Comparison of ENCODE assay signal across 21 mouse cellular contexts in the genomic region with DNA sequence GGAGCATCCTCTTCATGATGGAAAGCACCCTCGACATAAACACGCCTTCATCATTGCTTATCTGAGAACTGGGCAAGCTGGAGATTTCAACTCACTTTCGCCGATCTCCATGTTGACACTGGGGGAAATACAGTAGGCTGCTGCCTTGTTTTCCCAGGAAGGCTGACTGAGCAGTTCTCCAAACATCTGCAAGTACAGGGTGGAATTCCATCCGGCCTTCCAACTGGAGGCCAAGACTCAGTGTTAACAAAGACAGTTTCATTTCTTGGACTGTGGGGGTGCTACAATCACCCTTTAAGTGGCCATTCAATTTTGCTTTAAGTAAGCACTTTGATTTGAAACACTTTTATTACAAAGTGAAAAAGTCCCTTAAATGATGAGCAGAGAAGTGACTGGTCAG. TPM values are rescaled to one million over a fixed set of nuclear protein-coding genes. Genes with fewer than 3 reads are reported as not detected.
A peak's percentile ranks its signal among the peaks of the same experiment; 100 is the strongest.
DNase-seq lines count a peak whose midpoint lies in the region; TF ChIP-seq lines count a peak whose summit lies in the region.
"Had no signal": no experiment of that assay in that cellular context is flagged by ENCODE, and none has a peak within 500 bp of the region (broad histone marks: within the 10 kb centered on the region; RNA-seq: fewer than 3 reads in every experiment).

No protein-coding gene starts in this region.

- TF ChIP-seq CTCF in embryonic fibroblast, embryonic 13.5 days (IDR thresholded peaks at IDR 0.05; ENCODE audit: borderline replicate concordance, insufficient read depth, low read length): no peak

- H3K27me3 ChIP-seq in myocyte (ENCODE audit: control insufficient read depth, insufficient read depth, insufficient read length): no peaks in the 10 kb centered on the region
- no peaks in the 10 kb centered on the region for H3K27me3 ChIP-seq in limb, embryonic 10.5 days (ENCODE audit: low read depth, poor library complexity, severe bottlenecking)
- H3K27me3 ChIP-seq: embryonic facial prominence, embryonic 13.5 days; embryonic facial prominence, embryonic 15.5 days; forebrain, embryonic 13.5 days; forebrain, embryonic 15.5 days; Patski had no signal

- H3K79me2 ChIP-seq in myocyte (ENCODE audit: control insufficient read depth, insufficient read depth): no peaks in the 10 kb centered on the region

- H3K9me3 ChIP-seq in limb, embryonic 10.5 days (replicated peaks): no peaks in the 10 kb centered on the region
- H3K9me3 ChIP-seq: embryonic facial prominence, embryonic 13.5 days; embryonic facial prominence, embryonic 15.5 days; forebrain, embryonic 13.5 days; forebrain, embryonic 15.5 days had no signal

- H3K36me3 ChIP-seq in myocyte (ENCODE audit: control insufficient read depth, insufficient read depth): no peaks in the 10 kb centered on the region
- H3K36me3 ChIP-seq in limb, embryonic 10.5 days: no peaks in the 10 kb centered on the region
- H3K36me3 ChIP-seq: embryonic facial prominence, embryonic 13.5 days; embryonic facial prominence, embryonic 15.5 days; forebrain, embryonic 15.5 days had no signal

- peaks cover 19% of the 10 kb centered on the region for H3K4me1 ChIP-seq in embryonic fibroblast, embryonic 13.5 days (ENCODE audit: control insufficient read depth, insufficient read depth, low read length)
- no peaks in the 10 kb centered on the region for H3K4me1 ChIP-seq in limb, embryonic 10.5 days
- H3K4me1 ChIP-seq: embryonic facial prominence, embryonic 13.5 days; embryonic facial prominence, embryonic 15.5 days; forebrain, embryonic 13.5 days; forebrain, embryonic 15.5 days had no signal

- peak; percentile 53 for DNase-seq in 3T3-L1 (ENCODE audit: low read depth, low spot score)
- DNase-seq in limb, embryonic 10.5 days (ENCODE audit: low spot score): no peak
- no peak for DNase-seq in adrenal gland, postnatal 25 days
- DNase-seq: adrenal gland, adult 8-10 months; adrenal gland, postnatal 14 days; cerebellum, adult 11 months; cerebellum, adult 18-20 months; cerebellum, adult 8-10 months; cerebellum, adult 9-11 months; cerebellum, postnatal 14 days; cerebellum, postnatal 36 days; embryo, embryonic 11 days; forebrain, postnatal 0 days had no signal

- 89% methylated on average over 5 of the region's 5 CpGs for WGBS in limb, embryonic 10.5 days

- H3K4me3 ChIP-seq in embryonic fibroblast, embryonic 13.5 days (ENCODE audit: insufficient read depth, low read length): no peak overlapping the region
- H3K4me3 ChIP-seq in myocyte: no peak overlapping the region
- H3K4me3 ChIP-seq in limb, embryonic 10.5 days: no peak overlapping the region
- H3K4me3 ChIP-seq: embryonic facial prominence, embryonic 13.5 days; embryonic facial prominence, embryonic 15.5 days; forebrain, embryonic 13.5 days; forebrain, embryonic 15.5 days had no signal

- H3K4me2 ChIP-seq in myocyte (ENCODE audit: low read depth): peak overlapping the region; percentile 55
- H3K4me2 ChIP-seq: embryonic facial prominence, embryonic 13.5 days; embryonic facial prominence, embryonic 15.5 days; forebrain, embryonic 13.5 days; forebrain, embryonic 15.5 days had no signal

- TF ChIP-seq POLR2A in embryonic fibroblast, embryonic 13.5 days (IDR thresholded peaks at IDR 0.05; ENCODE audit: low read depth, low read length): no peak
- no peak for TF ChIP-seq POLR2A in myocyte (IDR thresholded peaks at IDR 0.05; ENCODE audit: insufficient read length, low read depth)

- H3K27ac ChIP-seq in embryonic fibroblast, embryonic 13.5 days (ENCODE audit: insufficient read depth, low read length): peak overlapping the region; percentile 77
- no peak overlapping the region for H3K27ac ChIP-seq in limb, embryonic 10.5 days
- H3K27ac ChIP-seq: embryonic facial prominence, embryonic 13.5 days; embryonic facial prominence, embryonic 15.5 days; forebrain, embryonic 13.5 days; forebrain, embryonic 15.5 days had no signal

- H3ac ChIP-seq in myocyte (ENCODE audit: control insufficient read depth, insufficient read length): no peak overlapping the region

TF ChIP-seq in myocyte, 11 proteins besides CTCF, POLR2A, EP300 and RAD21:
- TF ChIP-seq MYOG (IDR thresholded peaks at IDR 0.05; ENCODE audit: control insufficient read depth in 1 of 3, insufficient read depth in 1 of 3, insufficient read length in 2 of 3, low read depth in 2 of 3) (no peak), SRF (IDR thresholded peaks at IDR 0.05; ENCODE audit: control insufficient read depth, insufficient read length, low read depth) (no peak), MYOD1 (IDR thresholded peaks at IDR 0.05; ENCODE audit: control insufficient read depth in 1 of 3, insufficient read length in 2 of 3, low read depth in 2 of 3) (no peak), USF1 (IDR thresholded peaks at IDR 0.05; ENCODE audit: low read depth) (no peak), REST (IDR thresholded peaks at IDR 0.05; ENCODE audit: insufficient read depth, insufficient read length) (no peak), E2F4 (IDR thresholded peaks at IDR 0.05; ENCODE audit: insufficient read depth) (no peak), MAX (IDR thresholded peaks at IDR 0.05; ENCODE audit: low read depth) (no peak), POLR2AphosphoS2 (IDR thresholded peaks at IDR 0.05; ENCODE audit: insufficient read length, low read depth) (no peak), CEBPB (IDR thresholded peaks at IDR 0.05; ENCODE audit: insufficient read depth, poor library complexity, severe bottlenecking) (no peak), TCF3 (IDR thresholded peaks at IDR 0.05; ENCODE audit: insufficient read length, low read depth) (no peak), TCF12 (IDR thresholded peaks at IDR 0.05; ENCODE audit: insufficient read depth, poor library complexity, severe bottlenecking) (no peak)

RNA-seq across cellular contexts. Expression of a gene that starts 50.4 kb away (rescaled TPM):
- 4.2 and 5.1 TPM in 2 replicates for polyA plus RNA-seq in embryonic fibroblast, embryonic 13.5 days (2011; ENCODE audit: insufficient read length, low read depth, missing spikeins)
- polyA plus RNA-seq in myocyte (2012; fragmentation: generic; extraction: Trizol): 21.4 TPM
- polyA plus RNA-seq in limb, embryonic 10.5 days (2016; fragmentation: Nextera tagmentation; extraction: Ambion mirVana): 5.2 and 5.6 TPM in 2 replicates
- total RNA-seq in adrenal gland, postnatal 25 days (2021): 40.0 and 55.1 TPM in 2 replicates
- total RNA-seq: MEL had no signal
